In genomic region chr5:36946445-36946844, GRCm38 (mm10) we compare ENCODE assay signal across 9 mouse cellular contexts. TPM values are rescaled to one million over a fixed set of nuclear protein-coding genes. Genes with fewer than 3 reads are reported as not detected.
A peak's percentile ranks its signal among the peaks of the same experiment; 100 is the strongest.
DNase-seq lines count a peak whose midpoint lies in the region; ATAC-seq and TF ChIP-seq lines count a peak whose summit lies in the region.
"Had no signal": no experiment of that assay in that cellular context is flagged by ENCODE, and none has a peak within 500 bp of the region (broad histone marks: within the 10 kb centered on the region; RNA-seq: fewer than 3 reads in every experiment).

No protein-coding gene starts in this region.

- no peaks in the 10 kb centered on the region for H3K4me1 ChIP-seq in heart, postnatal 0 days (ENCODE audit: control insufficient read depth, insufficient read depth)
- peaks cover 15% of the 10 kb centered on the region for H3K4me1 ChIP-seq in heart, embryonic 10.5 days
- H3K4me1 ChIP-seq in midbrain, embryonic 16.5 days (ENCODE audit: control insufficient read depth, insufficient read depth, low read length): peaks cover 22% of the 10 kb centered on the region
- H3K4me1 ChIP-seq: limb, embryonic 12.5 days had no signal

- H3K4me3 ChIP-seq in heart, postnatal 0 days (ENCODE audit: low read depth, low read length): no peak overlapping the region
- no peak overlapping the region for H3K4me3 ChIP-seq in heart, embryonic 10.5 days
- no peak overlapping the region for H3K4me3 ChIP-seq in midbrain, embryonic 16.5 days (ENCODE audit: low read depth, low read length)
- H3K4me3 ChIP-seq: limb, embryonic 12.5 days had no signal

- no peak for TF ChIP-seq EP300 in heart, postnatal 0 days (IDR thresholded peaks at IDR 0.05; ENCODE audit: low read depth)

- H3K4me2 ChIP-seq in heart, postnatal 0 days (ENCODE audit: low read depth, low read length): no peak overlapping the region
- no peak overlapping the region for H3K4me2 ChIP-seq in midbrain, embryonic 16.5 days (ENCODE audit: low read length)
- H3K4me2 ChIP-seq: limb, embryonic 12.5 days had no signal

- 0 out of 2 replicates have a peak, but pooled peaks cover 4% of the 10 kb centered on the region for H3K27me3 ChIP-seq in heart, postnatal 0 days (ENCODE audit: control insufficient read depth, insufficient read depth, low read length)
- H3K27me3 ChIP-seq in heart, embryonic 10.5 days (ENCODE audit: insufficient read depth, poor library complexity, severe bottlenecking): peaks cover 13% of the 10 kb centered on the region; the same call in 1 of the 2 replicates
- no peaks in the 10 kb centered on the region for H3K27me3 ChIP-seq in midbrain, embryonic 16.5 days (ENCODE audit: control insufficient read depth, insufficient read depth, low read depth, low read length)

- WGBS in heart, postnatal 0 days: 20% methylated on average over 5 of the region's 5 CpGs
- WGBS in heart, embryonic 10.5 days: 13% methylated on average over 5 of the region's 5 CpGs
- WGBS in midbrain, embryonic 16.5 days: 9% methylated on average over 5 of the region's 5 CpGs

- no peak overlapping the region for H3K9ac ChIP-seq in heart, postnatal 0 days (replicated peaks; ENCODE audit: low read depth, low read length)
- no peak overlapping the region for H3K9ac ChIP-seq in midbrain, embryonic 16.5 days (ENCODE audit: low read depth, low read length)
- H3K9ac ChIP-seq: limb, embryonic 12.5 days had no signal

- no peaks in the 10 kb centered on the region for H3K9me3 ChIP-seq in heart, postnatal 0 days (replicated peaks; ENCODE audit: control insufficient read depth, low read length)
- no peaks in the 10 kb centered on the region for H3K9me3 ChIP-seq in heart, embryonic 10.5 days
- H3K9me3 ChIP-seq in midbrain, embryonic 16.5 days (replicated peaks; ENCODE audit: control insufficient read depth, low read length, poor library complexity, severe bottlenecking): no peaks in the 10 kb centered on the region
- H3K9me3 ChIP-seq: limb, embryonic 12.5 days had no signal

- TF ChIP-seq CTCF in heart, postnatal 0 days (IDR thresholded peaks at IDR 0.05; ENCODE audit: low read depth): peak; percentile 92

- H3K36me3 ChIP-seq in heart, postnatal 0 days (replicated peaks; ENCODE audit: control insufficient read depth, insufficient read depth, low read length): no peaks in the 10 kb centered on the region
- H3K36me3 ChIP-seq in heart, embryonic 10.5 days: no peaks in the 10 kb centered on the region
- peaks cover 8% of the 10 kb centered on the region; the same call in 1 of the 2 replicates for H3K36me3 ChIP-seq in midbrain, embryonic 16.5 days (ENCODE audit: control insufficient read depth, insufficient read depth, low read length)
- H3K36me3 ChIP-seq: limb, embryonic 12.5 days had no signal

- ATAC-seq in heart, postnatal 0 days (ENCODE audit: insufficient read depth, low read depth): no peak
- ATAC-seq in midbrain, embryonic 16.5 days: peak; percentile 23; the same call in 1 of the 2 replicates

- peak; percentile 32 for DNase-seq in heart, postnatal 0 days (ENCODE audit: low spot score)
- no peak for DNase-seq in heart, embryonic 10.5 days (ENCODE audit: low spot score)
- peak; percentile 64 for DNase-seq in urinary bladder, postnatal 25 days (ENCODE audit: low spot score)
- no peak for DNase-seq in urinary bladder, adult 2 months (ENCODE audit: low spot score)
- DNase-seq in cerebellum, postnatal 25 days: peak; percentile 72 to 87
- DNase-seq in kidney, postnatal 10 days: peak; percentile 77
- DNase-seq in thymus, postnatal 25 days: peak; percentile 50

- no peak overlapping the region for H3K27ac ChIP-seq in heart, postnatal 0 days (ENCODE audit: low read depth)
- H3K27ac ChIP-seq in heart, embryonic 10.5 days: no peak overlapping the region
- H3K27ac ChIP-seq in midbrain, embryonic 16.5 days (ENCODE audit: low read length): peak overlapping the region; percentile 84; the same call in 1 of the 2 replicates
- H3K27ac ChIP-seq: limb, embryonic 12.5 days had no signal

RNA-seq across cellular contexts. Expression of gene Wfs1, which starts 42.6 kb away (rescaled TPM):
- total RNA-seq in heart, postnatal 0 days (2014; rRNA removed; ENCODE audit: low replicate concordance): 17.6 and 18.3 TPM in 2 replicates
- 14.6 and 14.7 TPM in 2 replicates for polyA plus RNA-seq in heart, postnatal 0 days (2015; fragmentation: Nextera tagmentation; extraction: Ambion mirVana)
- polyA plus RNA-seq in heart, embryonic 10.5 days (2016; fragmentation: Nextera tagmentation; extraction: Ambion mirVana): 17.4 and 30.7 TPM in 2 replicates
- polyA plus RNA-seq in urinary bladder, adult 2 months (2012; rRNA removed): 14.2 and 24.8 TPM in 2 replicates
- 10.3 and 11.1 TPM in 2 replicates for polyA plus RNA-seq in midbrain, embryonic 16.5 days (2015; fragmentation: Nextera tagmentation; extraction: Ambion mirVana)

Comparison
In these comparisons a context has a peak if more than half of its experiments do, and no peak if none do; other contexts are left out.
1. DNase-seq: peak in heart, postnatal 0 days (single experiment), urinary bladder, postnatal 25 days (single experiment), cerebellum, postnatal 25 days (2 of 2), kidney, postnatal 10 days (single experiment) and thymus, postnatal 25 days (single experiment); none in heart, embryonic 10.5 days (single experiment) and urinary bladder, adult 2 months (single experiment).